Mouse (Mus musculus) bone marrow, adult 2 months (tissue): ENCODE data around the gene D430042O09Rik.

Experiments used
- CTCF ChIP-seq: fragments of 200-500 bp; IDR thresholded peaks from 2 replicates; pipeline ENCODE4 v1.5.1; 2011; ENCODE audit warnings: low read length, control low read depth; ENCODE audit not compliant: control insufficient read depth, insufficient read depth
- POLR2A ChIP-seq: fragments of 200-500 bp; IDR thresholded peaks from 2 replicates; pipeline ENCODE4 v1.6.1; 2011; ENCODE audit warnings: low read depth, mild to moderate bottlenecking, control low read depth, low read length, borderline replicate concordance; ENCODE audit not compliant: control insufficient read depth

DNA sequence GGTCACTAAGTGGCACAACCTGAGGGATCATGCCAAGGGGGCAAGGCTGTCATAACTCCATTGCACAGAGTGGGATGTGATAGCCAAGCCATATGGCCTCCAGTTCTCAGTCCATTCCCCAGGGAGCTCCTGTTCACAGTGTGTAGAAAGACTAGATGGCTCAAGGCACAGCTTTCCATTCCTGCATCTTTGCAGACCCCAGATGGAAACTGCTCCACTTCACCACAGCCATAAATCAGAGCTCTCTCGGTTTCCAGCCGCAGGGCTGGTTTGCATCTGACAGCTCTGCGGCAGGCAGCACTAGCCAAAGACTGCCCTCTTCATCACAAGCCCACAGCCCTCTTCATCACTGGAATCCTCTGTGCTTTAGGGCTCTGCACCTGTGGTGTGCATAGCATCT, 108.0 kb downstream of the D430042O09Rik start:
- TF ChIP-seq POLR2A (no peak), CTCF (no peak)
